Mouse (Mus musculus) olfactory bulb, adult 2 months (tissue): ENCODE results near the gene Spock1. TPM values are rescaled to one million over a fixed set of nuclear protein-coding genes. Genes with fewer than 3 reads are reported as not detected.

Source experiments
- H3K27ac ChIP-seq: fragments of 200-500 bp; 2 replicates; pipeline ENCODE4 v1.5.1; 2012; ENCODE audit warnings: low read depth, low read length; ENCODE audit not compliant: insufficient read depth
- H3K4me1 ChIP-seq: fragments of 200-500 bp; 2 replicates; pipeline ENCODE4 v1.6.1; 2012; ENCODE audit warnings: low read length; ENCODE audit not compliant: control insufficient read depth, insufficient read depth
- H3K4me3 ChIP-seq: fragments of 200-500 bp; 2 replicates; pipeline ENCODE4 v1.5.1; 2012; ENCODE audit warnings: mild to moderate bottlenecking, low read depth, low read length, moderate library complexity; ENCODE audit not compliant: insufficient read depth
- CTCF ChIP-seq: fragments of 200-500 bp; IDR thresholded peaks from 2 replicates; pipeline ENCODE4 v1.5.1; 2012; ENCODE audit warnings: low read depth, mild to moderate bottlenecking, low read length, moderate library complexity; ENCODE audit not compliant: insufficient read depth
- POLR2A ChIP-seq: fragments of 200-500 bp; IDR thresholded peaks from 2 replicates; pipeline ENCODE4 v1.6.1; 2012; ENCODE audit warnings: mild to moderate bottlenecking, low read depth, low read length, moderate library complexity; ENCODE audit not compliant: insufficient read depth
- WGBS: fragments of 180-500 bp; shearing (Covaris S2); methylation state at CpG from one replicate; pipeline ENCODE4 v1.1.7; 2018; 5-methylcytosine and 5-hydroxymethylcytosine counted together
- polyA plus RNA-seq: library from polyadenylated mRNA; stranded (reverse); fragments of >200 nt; gene quantifications from 2 replicates; pipeline ENCODE4 v1.2.4, GENCODE M21; 2012; ENCODE audit warnings: low replicate concordance; ENCODE audit not compliant: missing spikeins, insufficient read depth, insufficient read length

Gene Spock1
- polyA plus RNA-seq, 1 experiment, result not detected

DNA sequence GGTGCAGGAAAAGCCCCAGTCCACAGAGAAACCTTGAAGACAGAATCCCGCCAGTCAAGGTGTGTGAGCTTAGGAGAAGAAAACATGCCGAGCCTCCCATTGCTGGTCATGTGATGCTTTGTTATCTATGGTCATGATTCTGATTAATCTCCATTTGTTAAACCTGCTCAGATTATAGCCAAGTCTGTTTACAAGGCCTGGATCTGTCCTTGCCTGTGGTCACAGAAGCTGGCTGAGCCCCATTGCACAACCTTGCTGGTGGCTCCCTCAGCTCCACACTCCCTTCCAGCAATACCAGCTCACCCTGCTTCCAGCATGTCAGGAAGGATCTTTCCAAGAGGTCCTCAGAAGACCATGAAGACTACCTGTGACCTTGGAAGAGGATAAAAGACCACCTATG lies 228.5 kb downstream of the Spock1 start:
- Histone ChIP-seq H3K4me1 (no peaks in the 10 kb centered on the region; the same call in 1 of the 2 replicates), H3K4me3 (no peak overlapping the region), H3K27ac (no peak overlapping the region)
- TF ChIP-seq CTCF (no peak), POLR2A (no peak)
- WGBS, result 92% methylated on average over 2 of the region's 2 CpGs

GRCm38 (mm10) chr13:57676820-57677219 lies 231.3 kb downstream of the Spock1 start:
- Histone ChIP-seq H3K27ac (no peak overlapping the region), H3K4me3 (no peak overlapping the region), H3K4me1 (no peaks in the 10 kb centered on the region; the same call in 1 of the 2 replicates)
- 88% methylated on average over 1 of the region's 1 CpGs for WGBS
- TF ChIP-seq CTCF (no peak), POLR2A (no peak)

GRCm38 (mm10) chr13:57673399-57673798 lies 234.7 kb downstream of the Spock1 start:
- no peak for TF ChIP-seq CTCF
- TF ChIP-seq POLR2A, result no peak
- WGBS, result 94% methylated on average over 1 of the region's 1 CpGs

DNA sequence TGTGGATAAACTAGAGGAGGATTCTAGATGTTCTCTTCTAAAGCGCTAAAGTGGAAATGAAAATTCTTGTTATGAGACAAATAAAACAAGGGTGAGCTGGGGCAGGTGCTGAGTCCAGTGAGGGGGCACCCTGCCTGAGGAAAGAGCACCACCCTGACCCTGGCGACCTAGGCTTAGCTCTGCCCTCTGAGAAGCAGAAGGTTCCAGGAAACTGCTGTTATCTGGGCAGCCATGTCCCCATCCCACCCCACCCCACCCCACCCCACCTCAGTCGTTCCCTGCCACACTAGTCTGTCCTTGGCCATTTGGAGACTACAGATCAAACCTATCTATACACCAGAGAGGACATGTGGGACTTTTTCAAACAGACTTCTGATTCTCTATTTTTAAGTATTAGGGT lies 235.4 kb downstream of the Spock1 start:
- no peak overlapping the region for H3K27ac ChIP-seq
- no peak for TF ChIP-seq POLR2A
- TF ChIP-seq CTCF, result no peak
- 94% methylated on average over 3 of the region's 3 CpGs for WGBS
- H3K4me3 ChIP-seq, result no peak overlapping the region
- H3K4me1 ChIP-seq, result no peaks in the 10 kb centered on the region

More at GRCm38 (mm10) chr13:57673399-57673798, 234.7 kb downstream of the Spock1 start:
- no peak overlapping the region for H3K4me3 ChIP-seq
- no peaks in the 10 kb centered on the region for H3K4me1 ChIP-seq
- no peak overlapping the region for H3K27ac ChIP-seq

DNA sequence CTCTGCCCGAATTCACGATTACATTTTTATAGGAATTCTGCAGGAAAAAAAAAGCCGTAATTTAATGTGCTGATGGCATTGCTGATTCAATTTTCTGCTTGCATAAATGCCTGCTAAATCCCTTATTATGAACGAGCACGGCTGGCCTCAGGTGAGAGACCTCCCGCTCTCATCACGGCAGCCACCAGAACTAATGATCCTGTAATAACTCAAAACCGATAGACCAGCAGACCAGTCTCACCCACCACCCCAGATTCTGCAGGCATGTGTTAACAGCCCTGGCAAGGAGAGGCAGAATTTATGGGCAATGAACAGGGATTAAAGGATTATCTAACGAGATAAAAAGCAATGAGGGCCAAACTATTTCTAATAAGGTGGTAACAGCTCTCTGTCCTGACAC lies 236.2 kb downstream of the Spock1 start:
- WGBS, result 86% methylated on average over 9 of the region's 9 CpGs
- no peak overlapping the region for H3K27ac ChIP-seq

GRCm38 (mm10) chr13:57671322-57671721 lies 236.8 kb downstream of the Spock1 start:
- TF ChIP-seq CTCF (no peak), POLR2A (no peak)
- no peak overlapping the region for H3K4me3 ChIP-seq

More for the DNA sequence above, 236.2 kb downstream of the Spock1 start:
- H3K4me3 ChIP-seq, result no peak overlapping the region
- TF ChIP-seq CTCF (no peak), POLR2A (no peak)
- no peaks in the 10 kb centered on the region for H3K4me1 ChIP-seq

GRCm38 (mm10) chr13:57667621-57668020 lies 240.5 kb downstream of the Spock1 start:
- H3K4me1 ChIP-seq, result peaks cover 6% of the 10 kb centered on the region
- WGBS, result 53% methylated on average over 3 of the region's 3 CpGs
- no peak overlapping the region for H3K27ac ChIP-seq
- TF ChIP-seq CTCF (no peak), POLR2A (no peak)
- H3K4me3 ChIP-seq, result no peak overlapping the region

More at GRCm38 (mm10) chr13:57671322-57671721, 236.8 kb downstream of the Spock1 start:
- WGBS, result 90% methylated on average over 5 of the region's 5 CpGs
- Histone ChIP-seq H3K4me1 (peaks cover 3% of the 10 kb centered on the region), H3K27ac (no peak overlapping the region)

- TF ChIP-seq POLR2A (no peak), CTCF (no peak)
- Histone ChIP-seq H3K4me3 (no peak overlapping the region), H3K27ac (no peak overlapping the region), H3K4me1 (peaks cover 6% of the 10 kb centered on the region)
- WGBS, result 59% methylated on average over 9 of the region's 9 CpGs
These were observed 241.8 kb downstream of the Spock1 start for GRCm38 (mm10) chr13:57666173-57666842.

- 75% methylated on average over 4 of the region's 4 CpGs for WGBS
- H3K4me1 ChIP-seq, result peaks cover 6% of the 10 kb centered on the region
- H3K27ac ChIP-seq, result no peak overlapping the region
- H3K4me3 ChIP-seq, result no peak overlapping the region
- TF ChIP-seq POLR2A (no peak), CTCF (no peak)
These were observed 245.6 kb downstream of the Spock1 start for GRCm38 (mm10) chr13:57662554-57662953.

GRCm38 (mm10) chr13:57660523-57660922 lies 247.6 kb downstream of the Spock1 start:
- H3K4me3 ChIP-seq, result no peak overlapping the region
- WGBS, result 94% methylated on average over 2 of the region's 2 CpGs
- TF ChIP-seq POLR2A, result no peak
- no peak for TF ChIP-seq CTCF
- no peaks in the 10 kb centered on the region for H3K4me1 ChIP-seq
- H3K27ac ChIP-seq, result no peak overlapping the region
